Mouse (Mus musculus): ENCODE measurements around the gene Eif5a. TPM values are rescaled to one million over a fixed set of nuclear protein-coding genes. Genes with fewer than 3 reads are reported as not detected.
A peak's percentile ranks its signal among the peaks of the same experiment; 100 is the strongest.

The Eif5a gene
- polyA plus RNA-seq, 1 experiment from 2014 or later = 1,061 TPM

GRCm38 (mm10) chr11:69879711-69880110, 42.0 kb downstream of the Eif5a start:
- Histone ChIP-seq H3K9ac (ENCODE audit: low read depth, low read length) (no peak overlapping the region), H3K27ac (ENCODE audit: low read length) (no peak overlapping the region), H3K36me3 (ENCODE audit: control insufficient read depth, insufficient read depth, low read length) (no peaks in the 10 kb centered on the region), H3K4me2 (ENCODE audit: low read length) (peak overlapping the region; percentile 78), H3K4me3 (ENCODE audit: low read depth, low read length) (no peak overlapping the region), H3K4me1 (ENCODE audit: control insufficient read depth, insufficient read depth, low read length) (peaks cover 12% of the 10 kb centered on the region; the same call in 1 of the 2 replicates), H3K27me3 (ENCODE audit: control insufficient read depth, insufficient read depth, low read depth, low read length) (peaks cover 4% of the 10 kb centered on the region), H3K9me3 (replicated peaks; ENCODE audit: control insufficient read depth, low read length, poor library complexity, severe bottlenecking) (no peaks in the 10 kb centered on the region)
- WGBS = 64% methylated on average over 15 of the region's 15 CpGs
- ATAC-seq = no peak

GRCm38 (mm10) chr11:69878952-69879351, 42.8 kb downstream of the Eif5a start:
- no peak overlapping the region for H3K4me3 ChIP-seq (ENCODE audit: low read depth, low read length)
- H3K4me2 ChIP-seq (ENCODE audit: low read length) = no peak overlapping the region
- no peaks in the 10 kb centered on the region for H3K9me3 ChIP-seq (replicated peaks; ENCODE audit: control insufficient read depth, low read length, poor library complexity, severe bottlenecking)
- H3K27ac ChIP-seq (ENCODE audit: low read length) = no peak overlapping the region
- H3K4me1 ChIP-seq (ENCODE audit: control insufficient read depth, insufficient read depth, low read length) = peaks cover 12% of the 10 kb centered on the region; the same call in 1 of the 2 replicates
- H3K36me3 ChIP-seq (ENCODE audit: control insufficient read depth, insufficient read depth, low read length) = no peaks in the 10 kb centered on the region
- peaks cover 4% of the 10 kb centered on the region for H3K27me3 ChIP-seq (ENCODE audit: control insufficient read depth, insufficient read depth, low read depth, low read length)
- ATAC-seq = no peak
- H3K9ac ChIP-seq (ENCODE audit: low read depth, low read length) = no peak overlapping the region
- WGBS = 86% methylated on average over 6 of the region's 6 CpGs

DNA sequence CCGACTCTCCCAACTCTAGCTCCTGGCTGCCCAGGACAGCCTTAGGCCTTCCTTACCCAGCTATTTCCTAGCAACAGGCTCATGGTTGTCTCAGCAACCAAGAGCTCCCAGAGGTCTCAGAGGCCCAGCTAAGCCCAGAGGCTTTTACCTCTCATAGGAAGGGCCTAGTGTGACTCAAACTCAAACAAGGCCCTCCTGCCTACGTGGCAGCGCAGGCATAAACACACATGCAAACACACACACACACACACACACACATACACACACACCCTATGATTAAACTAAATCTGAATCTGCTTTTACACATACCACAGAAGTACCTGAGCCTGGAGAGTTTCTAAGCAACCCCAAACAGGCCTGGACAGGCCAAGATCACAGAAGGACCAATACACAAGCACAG, 43.4 kb downstream of the Eif5a start:
- no peak overlapping the region for H3K27ac ChIP-seq (ENCODE audit: low read length)
- 67% methylated on average over 3 of the region's 3 CpGs for WGBS

GRCm38 (mm10) chr11:69877878-69878277, 43.9 kb downstream of the Eif5a start, which contains the start of gene Tmem95:
Tmem95 (minus strand) TSS chr11:69878018.
- H3K27ac ChIP-seq (ENCODE audit: low read length) = no peak within 1 kb of the TSS
- H3K9me3 ChIP-seq (replicated peaks; ENCODE audit: control insufficient read depth, low read length, poor library complexity, severe bottlenecking) = no peaks in the 10 kb centered on the region
- 0 out of 2 replicates have a peak within 1 kb of the TSS, but pooled peaks have one; percentile 4 for H3K4me3 ChIP-seq (ENCODE audit: low read depth, low read length)
- peaks cover 4% of the 10 kb centered on the region for H3K27me3 ChIP-seq (ENCODE audit: control insufficient read depth, insufficient read depth, low read depth, low read length)
- H3K4me1 ChIP-seq (ENCODE audit: control insufficient read depth, insufficient read depth, low read length) = peaks cover 12% of the 10 kb centered on the region; the same call in 1 of the 2 replicates
- H3K9ac ChIP-seq (ENCODE audit: low read depth, low read length) = no peak within 1 kb of the TSS
- H3K4me2 ChIP-seq (ENCODE audit: low read length) = peak within 1 kb of the TSS; percentile 21; the same call in 1 of the 2 replicates
- WGBS = 91% methylated on average over 11 of the region's 11 CpGs
- no peak for ATAC-seq
- no peaks in the 10 kb centered on the region for H3K36me3 ChIP-seq (ENCODE audit: control insufficient read depth, insufficient read depth, low read length)

More for the DNA sequence above, 43.4 kb downstream of the Eif5a start:
- ATAC-seq = no peak
- Histone ChIP-seq H3K4me2 (ENCODE audit: low read length) (no peak overlapping the region), H3K9ac (ENCODE audit: low read depth, low read length) (no peak overlapping the region), H3K36me3 (ENCODE audit: control insufficient read depth, insufficient read depth, low read length) (no peaks in the 10 kb centered on the region), H3K27me3 (ENCODE audit: control insufficient read depth, insufficient read depth, low read depth, low read length) (peaks cover 4% of the 10 kb centered on the region), H3K4me1 (ENCODE audit: control insufficient read depth, insufficient read depth, low read length) (peaks cover 12% of the 10 kb centered on the region; the same call in 1 of the 2 replicates), H3K4me3 (ENCODE audit: low read depth, low read length) (no peak overlapping the region), H3K9me3 (replicated peaks; ENCODE audit: control insufficient read depth, low read length, poor library complexity, severe bottlenecking) (no peaks in the 10 kb centered on the region)

DNA sequence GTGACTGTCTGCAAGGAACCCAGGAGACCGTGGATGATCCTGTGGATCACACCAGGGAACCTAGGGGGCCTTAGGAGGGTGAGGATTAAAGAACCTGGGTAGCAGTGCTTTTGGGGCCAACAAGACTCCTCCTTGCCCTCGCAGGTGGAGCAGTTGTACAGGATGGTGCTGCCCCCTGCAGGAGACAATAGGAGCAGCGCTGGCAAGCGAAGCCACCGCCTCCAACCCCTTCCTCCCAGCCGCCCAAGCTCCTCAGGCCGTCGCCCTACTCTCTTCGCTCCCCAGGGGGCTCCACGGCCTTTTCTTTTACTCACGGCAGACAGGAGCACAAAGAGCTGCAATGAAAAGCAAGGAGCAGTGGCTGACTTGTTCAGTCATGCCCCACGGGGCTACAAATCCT, 44.9 kb downstream of the Eif5a start:
- Histone ChIP-seq H3K27ac (ENCODE audit: low read length) (no peak overlapping the region), H3K4me2 (ENCODE audit: low read length) (peak overlapping the region; percentile 21; the same call in 1 of the 2 replicates), H3K4me1 (ENCODE audit: control insufficient read depth, insufficient read depth, low read length) (peaks cover 12% of the 10 kb centered on the region; the same call in 1 of the 2 replicates), H3K27me3 (ENCODE audit: control insufficient read depth, insufficient read depth, low read depth, low read length) (peaks cover 4% of the 10 kb centered on the region), H3K4me3 (ENCODE audit: low read depth, low read length) (0 out of 2 replicates have a peak overlapping the region, but pooled peaks have one; percentile 4), H3K36me3 (ENCODE audit: control insufficient read depth, insufficient read depth, low read length) (no peaks in the 10 kb centered on the region), H3K9ac (ENCODE audit: low read depth, low read length) (no peak overlapping the region), H3K9me3 (replicated peaks; ENCODE audit: control insufficient read depth, low read length, poor library complexity, severe bottlenecking) (no peaks in the 10 kb centered on the region)
- WGBS = 2% methylated on average over 12 of the region's 12 CpGs
- no peak for ATAC-seq

GRCm38 (mm10) chr11:69876186-69876585, 45.6 kb downstream of the Eif5a start:
- no peak overlapping the region for H3K4me3 ChIP-seq (ENCODE audit: low read depth, low read length)
- no peak for ATAC-seq
- no peak overlapping the region for H3K4me2 ChIP-seq (ENCODE audit: low read length)
- no peaks in the 10 kb centered on the region; the same call in 1 of the 2 replicates for H3K27me3 ChIP-seq (ENCODE audit: control insufficient read depth, insufficient read depth, low read depth, low read length)
- no peaks in the 10 kb centered on the region for H3K36me3 ChIP-seq (ENCODE audit: control insufficient read depth, insufficient read depth, low read length)
- H3K27ac ChIP-seq (ENCODE audit: low read length) = no peak overlapping the region
- 82% methylated on average over 7 of the region's 7 CpGs for WGBS
- peaks cover 6% of the 10 kb centered on the region; the same call in 1 of the 2 replicates for H3K4me1 ChIP-seq (ENCODE audit: control insufficient read depth, insufficient read depth, low read length)
- H3K9me3 ChIP-seq (replicated peaks; ENCODE audit: control insufficient read depth, low read length, poor library complexity, severe bottlenecking) = no peaks in the 10 kb centered on the region
- no peak overlapping the region for H3K9ac ChIP-seq (ENCODE audit: low read depth, low read length)

DNA sequence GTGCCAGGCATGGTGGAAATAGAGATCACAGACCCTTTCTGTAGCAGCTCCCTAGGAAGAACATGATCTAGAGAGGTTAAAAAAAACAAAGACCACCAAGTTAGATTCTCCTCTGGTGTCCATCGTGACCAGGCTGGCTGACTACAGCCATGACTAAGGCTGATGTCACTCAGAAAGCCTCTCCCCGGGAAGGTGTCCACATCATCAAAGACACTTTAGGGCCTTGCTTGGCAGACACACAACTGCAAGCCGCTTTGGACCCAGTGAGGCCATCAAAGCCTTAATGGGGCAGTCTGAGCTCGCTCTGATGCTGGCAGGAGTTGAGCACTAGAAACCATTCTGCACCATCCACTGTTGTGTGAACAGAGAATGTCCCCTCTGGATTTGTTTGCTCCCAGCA, 49.3 kb downstream of the Eif5a start:
- H3K27ac ChIP-seq (ENCODE audit: low read length) = no peak overlapping the region
- ATAC-seq = no peak
- no peaks in the 10 kb centered on the region for H3K36me3 ChIP-seq (ENCODE audit: control insufficient read depth, insufficient read depth, low read length)
- H3K9ac ChIP-seq (ENCODE audit: low read depth, low read length) = no peak overlapping the region
- H3K27me3 ChIP-seq (ENCODE audit: control insufficient read depth, insufficient read depth, low read depth, low read length) = no peaks in the 10 kb centered on the region
- H3K4me2 ChIP-seq (ENCODE audit: low read length) = no peak overlapping the region
- 81% methylated on average over 4 of the region's 4 CpGs for WGBS
- H3K4me3 ChIP-seq (ENCODE audit: low read depth, low read length) = no peak overlapping the region
- H3K4me1 ChIP-seq (ENCODE audit: control insufficient read depth, insufficient read depth, low read length) = 0 out of 2 replicates have a peak, but pooled peaks cover 2% of the 10 kb centered on the region
- no peaks in the 10 kb centered on the region for H3K9me3 ChIP-seq (replicated peaks; ENCODE audit: control insufficient read depth, low read length, poor library complexity, severe bottlenecking)

GRCm38 (mm10) chr11:69871822-69872221, 49.9 kb downstream of the Eif5a start:
- H3K36me3 ChIP-seq (ENCODE audit: control insufficient read depth, insufficient read depth, low read length) = no peaks in the 10 kb centered on the region
- H3K4me3 ChIP-seq (ENCODE audit: low read depth, low read length) = no peak overlapping the region
- no peak for ATAC-seq
- H3K9me3 ChIP-seq (replicated peaks; ENCODE audit: control insufficient read depth, low read length, poor library complexity, severe bottlenecking) = no peaks in the 10 kb centered on the region
- no peaks in the 10 kb centered on the region for H3K27me3 ChIP-seq (ENCODE audit: control insufficient read depth, insufficient read depth, low read depth, low read length)
- no peak overlapping the region for H3K4me2 ChIP-seq (ENCODE audit: low read length)
- 90% methylated on average over 7 of the region's 7 CpGs for WGBS
- H3K4me1 ChIP-seq (ENCODE audit: control insufficient read depth, insufficient read depth, low read length) = no peaks in the 10 kb centered on the region
- no peak overlapping the region for H3K9ac ChIP-seq (ENCODE audit: low read depth, low read length)
- H3K27ac ChIP-seq (ENCODE audit: low read length) = no peak overlapping the region

DNA sequence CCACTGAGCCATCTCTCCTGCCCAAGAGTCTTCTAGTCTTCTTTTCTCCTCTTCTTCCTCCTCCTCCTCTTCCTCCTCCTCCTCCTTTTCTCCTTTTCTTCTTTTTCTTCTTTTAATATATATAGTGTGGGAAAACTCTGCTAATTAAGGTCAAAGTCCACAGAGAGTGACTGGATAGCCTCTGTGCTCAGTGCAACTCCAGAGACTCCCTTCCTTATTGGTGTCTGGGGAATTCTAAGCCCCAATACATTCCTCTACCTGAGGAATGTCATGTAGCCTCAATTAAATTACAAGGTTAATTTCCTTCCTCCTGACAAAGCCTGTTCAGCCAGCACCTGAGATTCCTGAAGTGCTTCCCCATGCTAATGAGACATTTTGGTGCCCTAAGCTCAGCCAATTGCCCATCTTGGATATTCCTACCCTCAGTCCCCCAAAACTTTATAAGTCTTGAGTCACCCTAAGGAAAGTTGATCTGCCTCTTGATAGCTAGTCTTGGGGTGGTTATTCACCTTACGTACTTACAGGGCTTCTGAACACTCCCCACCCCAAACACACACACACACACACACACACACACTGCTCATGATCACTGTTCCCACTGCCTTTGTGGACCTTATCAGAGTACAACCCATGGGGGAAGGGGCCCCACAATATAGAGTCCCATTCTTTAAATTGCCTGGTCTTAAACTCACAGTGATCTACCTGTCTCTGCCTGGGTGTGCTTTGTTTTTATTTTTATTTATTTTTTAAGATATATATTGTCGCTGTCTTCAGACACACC, 51.3 kb downstream of the Eif5a start:
- ATAC-seq = no peak
- no peak overlapping the region for H3K4me2 ChIP-seq (ENCODE audit: low read length)
- 92% methylated on average over 2 of the region's 2 CpGs for WGBS
- H3K9ac ChIP-seq (ENCODE audit: low read depth, low read length) = no peak overlapping the region
- H3K27me3 ChIP-seq (ENCODE audit: control insufficient read depth, insufficient read depth, low read depth, low read length) = no peaks in the 10 kb centered on the region
- H3K4me1 ChIP-seq (ENCODE audit: control insufficient read depth, insufficient read depth, low read length) = no peaks in the 10 kb centered on the region
- no peak overlapping the region for H3K27ac ChIP-seq (ENCODE audit: low read length)
- no peak overlapping the region for H3K4me3 ChIP-seq (ENCODE audit: low read depth, low read length)
- H3K9me3 ChIP-seq (replicated peaks; ENCODE audit: control insufficient read depth, low read length, poor library complexity, severe bottlenecking) = no peaks in the 10 kb centered on the region
- H3K36me3 ChIP-seq (ENCODE audit: control insufficient read depth, insufficient read depth, low read length) = no peaks in the 10 kb centered on the region
